Mouse (Mus musculus): ENCODE data around the gene Cdcp2. TPM values are rescaled to one million over a fixed set of nuclear protein-coding genes. Genes with fewer than 3 reads are reported as not detected.
A peak's percentile ranks its signal among the peaks of the same experiment; 100 is the strongest.

The Cdcp2 gene
- total and polyA plus RNA-seq, 3 experiments, result not detected

DNA sequence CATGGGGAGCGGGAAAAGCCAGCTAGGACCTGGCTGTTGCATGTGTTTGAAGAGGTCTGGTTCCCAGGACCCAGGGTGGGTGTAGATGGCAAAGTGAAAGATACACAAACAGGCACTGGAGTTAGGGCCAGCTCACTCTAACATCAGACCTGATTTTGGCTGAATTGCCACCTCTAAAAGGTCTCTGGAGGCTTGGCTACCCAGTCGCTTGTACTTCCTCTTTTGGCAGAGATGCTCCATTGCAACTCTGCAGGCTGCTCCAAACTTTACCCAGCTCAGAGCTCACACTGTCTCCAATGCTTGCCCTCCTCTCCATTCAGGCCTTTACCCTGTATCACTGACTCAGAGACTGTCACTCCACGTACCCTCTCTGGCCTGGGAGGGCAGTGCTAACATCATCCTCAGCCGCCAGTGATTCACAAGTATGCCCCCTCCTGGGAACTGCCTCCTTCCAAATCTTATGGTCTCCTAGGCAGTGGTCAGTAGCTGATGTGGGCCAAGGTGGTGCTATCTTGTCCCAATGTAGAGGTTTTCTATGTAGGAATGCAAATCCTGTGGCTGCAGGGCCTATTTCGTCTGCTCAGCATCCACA lies 43.6 kb upstream of the Cdcp2 start:
- no peaks in the 10 kb centered on the region for H3K79me2 ChIP-seq (ENCODE audit: control insufficient read depth, insufficient read depth, low read length, poor library complexity)
- H3K4me3 ChIP-seq (ENCODE audit: control insufficient read depth in 1 of 2, insufficient read depth in 1 of 2, low read depth in 2 of 2, low read length in 2 of 2), result no peak overlapping the region
- H3K27me3 ChIP-seq (ENCODE audit: control insufficient read depth in 1 of 2, insufficient read depth in 2 of 2, low read length in 2 of 2), result no peaks in the 10 kb centered on the region
- peak; percentile 60 for DNase-seq (ENCODE audit: low read depth, low spot score)
- TF ChIP-seq USF1 (IDR thresholded peaks at IDR 0.05; ENCODE audit: low read depth, low read length) (no peak), NELFE (IDR thresholded peaks at IDR 0.05; ENCODE audit: low read depth, low read length) (no peak), ELF1 (IDR thresholded peaks at IDR 0.05; ENCODE audit: low read depth, low read length) (no peak), MAZ (IDR thresholded peaks at IDR 0.05; ENCODE audit: low read depth, low read length) (no peak)
- no peaks in the 10 kb centered on the region for H3K36me3 ChIP-seq (ENCODE audit: control insufficient read depth in 1 of 2, insufficient read depth in 2 of 2, low read length in 2 of 2)
- no peaks in the 10 kb centered on the region for H3K9me3 ChIP-seq (replicated peaks; ENCODE audit: insufficient read depth, low read length)
- H3K4me1 ChIP-seq (ENCODE audit: control insufficient read depth in 1 of 2, insufficient read depth in 2 of 2, low read length in 2 of 2), result no peaks in the 10 kb centered on the region
- no peak overlapping the region for H3K27ac ChIP-seq (ENCODE audit: control insufficient read depth, low read depth, low read length)
- no peak overlapping the region for H3K9ac ChIP-seq (ENCODE audit: control insufficient read depth, low read depth, low read length, poor library complexity, severe bottlenecking)

DNA sequence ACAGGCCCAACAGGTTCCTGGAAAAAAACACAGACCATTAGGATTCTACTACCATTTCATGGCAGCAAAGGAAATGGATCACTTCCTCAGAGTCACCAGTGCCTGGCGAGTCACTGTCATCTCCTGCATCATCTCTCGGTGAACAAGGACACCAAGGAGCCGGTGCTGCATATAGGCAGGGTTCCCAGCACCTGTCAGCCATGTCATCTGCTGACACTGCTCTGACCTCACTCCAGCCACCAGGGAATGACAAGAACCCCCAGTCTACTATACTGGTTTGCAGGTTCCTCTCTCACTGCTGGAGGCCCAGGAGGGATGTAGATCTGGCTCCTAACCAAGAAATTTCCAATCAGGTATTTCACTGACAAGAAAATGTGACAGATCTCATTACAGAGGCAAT lies 40.6 kb upstream of the Cdcp2 start:
- Histone ChIP-seq H3K79me2 (ENCODE audit: control insufficient read depth, insufficient read depth, low read length, poor library complexity) (no peaks in the 10 kb centered on the region), H3K27me3 (ENCODE audit: control insufficient read depth in 1 of 2, insufficient read depth in 2 of 2, low read length in 2 of 2) (no peaks in the 10 kb centered on the region), H3K4me1 (ENCODE audit: control insufficient read depth in 1 of 2, insufficient read depth in 2 of 2, low read length in 2 of 2) (peaks cover 2% of the 10 kb centered on the region in 2 experiments), H3K27ac (ENCODE audit: control insufficient read depth, low read depth, low read length) (no peak overlapping the region), H3K9me3 (replicated peaks; ENCODE audit: insufficient read depth, low read length) (no peaks in the 10 kb centered on the region), H3K36me3 (ENCODE audit: control insufficient read depth in 1 of 2, insufficient read depth in 2 of 2, low read length in 2 of 2) (peaks cover 2% of the 10 kb centered on the region in 2 experiments; a peak in 3 of 4 replicates), H3K9ac (ENCODE audit: control insufficient read depth, low read depth, low read length, poor library complexity, severe bottlenecking) (no peak overlapping the region), H3K4me3 (ENCODE audit: control insufficient read depth in 1 of 2, insufficient read depth in 1 of 2, low read depth in 2 of 2, low read length in 2 of 2) (no peak overlapping the region)
- DNase-seq (ENCODE audit: low read depth, low spot score), result no peak
- TF ChIP-seq RAD21 (IDR thresholded peaks at IDR 0.05; ENCODE audit: low read depth, low read length) (no peak), NELFE (IDR thresholded peaks at IDR 0.05; ENCODE audit: low read depth, low read length) (no peak), JUND (IDR thresholded peaks at IDR 0.05; ENCODE audit: low read depth, low read length) (no peak), SIN3A (IDR thresholded peaks at IDR 0.05; ENCODE audit: low read length) (no peak), GATA1 (IDR thresholded peaks at IDR 0.05; ENCODE audit: low read depth, low read length) (no peak), ZMIZ1 (IDR thresholded peaks at IDR 0.05; ENCODE audit: low read depth, low read length) (no peak), MAFK (IDR thresholded peaks at IDR 0.05; ENCODE audit: borderline replicate concordance, low read depth, low read length) (no peak), MAX (IDR thresholded peaks at IDR 0.05; ENCODE audit: low read length) (no peak), USF1 (IDR thresholded peaks at IDR 0.05; ENCODE audit: low read depth, low read length) (no peak), ETS1 (IDR thresholded peaks at IDR 0.05; ENCODE audit: low read depth, low read length) (no peak), ZNF384 (IDR thresholded peaks at IDR 0.05; ENCODE audit: low read depth, low read length) (no peak), POLR2AphosphoS5 (IDR thresholded peaks at IDR 0.05; ENCODE audit: borderline replicate concordance, low read depth, low read length) (no peak), MYB (IDR thresholded peaks at IDR 0.05; ENCODE audit: low read depth, low read length) (no peak), SMC3 (IDR thresholded peaks at IDR 0.05; ENCODE audit: low read depth, low read length) (no peak)
